In the genomic region with DNA sequence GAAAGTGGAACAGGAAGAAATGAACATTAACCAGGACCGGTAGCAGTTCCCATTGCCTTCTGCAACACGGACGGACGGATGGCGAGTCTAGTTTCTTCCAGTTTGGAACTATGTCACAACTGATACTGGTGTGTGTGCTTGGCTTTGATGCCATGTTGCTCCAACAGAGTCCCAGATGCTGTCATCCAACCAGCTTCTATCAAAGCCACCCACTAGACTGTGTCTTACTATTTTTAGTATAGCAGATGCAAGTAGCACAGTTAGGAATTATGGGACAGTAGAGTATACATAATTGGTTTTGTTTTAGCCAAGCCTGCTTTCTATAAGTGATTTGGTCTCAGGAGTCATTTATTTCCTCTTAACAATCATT, we compare ENCODE assay signal across 21 mouse cellular contexts. TPM values are rescaled to one million over a fixed set of nuclear protein-coding genes. Genes with fewer than 3 reads are reported as not detected.
A peak's percentile ranks its signal among the peaks of the same experiment; 100 is the strongest.
DNase-seq lines count a peak whose midpoint lies in the region; ATAC-seq and TF ChIP-seq lines count a peak whose summit lies in the region.
"Had no signal": no experiment of that assay in that cellular context is flagged by ENCODE, and none has a peak within 500 bp of the region (broad histone marks: within the 10 kb centered on the region; RNA-seq: fewer than 3 reads in every experiment).

No protein-coding gene starts in this region.

- H3K36me3 ChIP-seq in forebrain, postnatal 0 days (ENCODE audit: insufficient read depth), result no peaks in the 10 kb centered on the region
- no peaks in the 10 kb centered on the region for H3K36me3 ChIP-seq in forebrain, embryonic 16.5 days (ENCODE audit: control insufficient read depth, insufficient read depth)
- H3K36me3 ChIP-seq in kidney, embryonic 15.5 days, result no peaks in the 10 kb centered on the region
- H3K36me3 ChIP-seq in lung, embryonic 15.5 days, result no peaks in the 10 kb centered on the region
- H3K36me3 ChIP-seq in stomach, embryonic 15.5 days, result no peaks in the 10 kb centered on the region
- H3K36me3 ChIP-seq: embryonic facial prominence, embryonic 12.5 days; forebrain, embryonic 15.5 days; G1E; heart, embryonic 13.5 days had no signal

- no peaks in the 10 kb centered on the region for H3K27me3 ChIP-seq in forebrain, postnatal 0 days (ENCODE audit: insufficient read depth, low read length)
- 0 out of 2 replicates have a peak, but pooled peaks cover 2% of the 10 kb centered on the region for H3K27me3 ChIP-seq in forebrain, embryonic 16.5 days (replicated peaks; ENCODE audit: control insufficient read depth, insufficient read depth, low read length)
- no peaks in the 10 kb centered on the region for H3K27me3 ChIP-seq in kidney, embryonic 15.5 days
- H3K27me3 ChIP-seq in lung, embryonic 15.5 days, result peaks cover 22% of the 10 kb centered on the region; the same call in 1 of the 2 replicates
- H3K27me3 ChIP-seq in stomach, embryonic 15.5 days (replicated peaks), result no peaks in the 10 kb centered on the region
- H3K27me3 ChIP-seq: embryonic facial prominence, embryonic 12.5 days; forebrain, embryonic 15.5 days; heart, embryonic 13.5 days had no signal

- no peak overlapping the region for H3K4me2 ChIP-seq in forebrain, postnatal 0 days (ENCODE audit: low read depth)
- no peak overlapping the region for H3K4me2 ChIP-seq in forebrain, embryonic 16.5 days (ENCODE audit: low read length)
- H3K4me2 ChIP-seq in kidney, embryonic 15.5 days, result no peak overlapping the region
- no peak overlapping the region for H3K4me2 ChIP-seq in lung, embryonic 15.5 days
- no peak overlapping the region for H3K4me2 ChIP-seq in stomach, embryonic 15.5 days
- H3K4me2 ChIP-seq: embryonic facial prominence, embryonic 12.5 days; forebrain, embryonic 15.5 days; heart, embryonic 13.5 days had no signal

- no peak for DNase-seq in forebrain, postnatal 0 days
- no peak for DNase-seq in kidney, postnatal 14 days
- DNase-seq in lung, postnatal 10 days, result no peak
- no peak for DNase-seq in cerebellum, adult 8-10 months
- DNase-seq: adrenal gland, postnatal 10 days; B cell, adult 2 months; cerebellum, adult 11 months; cerebellum, adult 9-10 months; cerebellum, postnatal 25 days; gastrocnemius, postnatal 14 days; heart, adult 2 months; heart, postnatal 36 days had no signal

- no peak overlapping the region for H3K4me3 ChIP-seq in forebrain, postnatal 0 days (ENCODE audit: low read depth, low read length)
- no peak overlapping the region for H3K4me3 ChIP-seq in forebrain, embryonic 16.5 days (replicated peaks; ENCODE audit: low read length)
- H3K4me3 ChIP-seq in kidney, embryonic 15.5 days (replicated peaks), result no peak overlapping the region
- no peak overlapping the region for H3K4me3 ChIP-seq in lung, embryonic 15.5 days
- H3K4me3 ChIP-seq in stomach, embryonic 15.5 days (replicated peaks), result no peak overlapping the region
- H3K4me3 ChIP-seq: embryonic facial prominence, embryonic 12.5 days; forebrain, embryonic 15.5 days; heart, adult 2 months; heart, embryonic 13.5 days had no signal

- ATAC-seq in forebrain, postnatal 0 days, result 0 out of 2 replicates have a peak, but pooled peaks have one; percentile 25
- ATAC-seq in forebrain, embryonic 16.5 days, result no peak
- no peak for ATAC-seq in kidney, embryonic 15.5 days (replicated peaks; ENCODE audit: low FRiP score)
- peak; percentile 42; the same call in 1 of the 2 replicates for ATAC-seq in lung, embryonic 15.5 days (ENCODE audit: borderline replicate concordance, extremely low read depth, low FRiP score, low TSS enrichment)
- ATAC-seq in stomach, embryonic 15.5 days (ENCODE audit: insufficient read depth, low FRiP score, low read depth), result no peak
- ATAC-seq: CD4-positive, CD25-positive, alpha-beta regulatory T cell, adult 4 months; forebrain, embryonic 15.5 days had no signal

- 60% methylated on average over 5 of the region's 5 CpGs for WGBS in forebrain, postnatal 0 days
- 61% methylated on average over 5 of the region's 5 CpGs for WGBS in forebrain, embryonic 16.5 days
- WGBS in kidney, embryonic 15.5 days, result 52% methylated on average over 5 of the region's 5 CpGs
- WGBS in lung, embryonic 15.5 days, result 55% methylated on average over 5 of the region's 5 CpGs
- 43% methylated on average over 5 of the region's 5 CpGs for WGBS in stomach, embryonic 15.5 days

- H3K9ac ChIP-seq in forebrain, postnatal 0 days, result no peak overlapping the region
- no peak overlapping the region for H3K9ac ChIP-seq in forebrain, embryonic 16.5 days (replicated peaks; ENCODE audit: low read depth, low read length)
- H3K9ac ChIP-seq in kidney, embryonic 15.5 days, result no peak overlapping the region
- no peak overlapping the region for H3K9ac ChIP-seq in lung, embryonic 15.5 days
- no peak overlapping the region for H3K9ac ChIP-seq in stomach, embryonic 15.5 days
- H3K9ac ChIP-seq: embryonic facial prominence, embryonic 12.5 days; forebrain, embryonic 15.5 days; heart, embryonic 13.5 days had no signal

- no peaks in the 10 kb centered on the region for H3K9me3 ChIP-seq in forebrain, postnatal 0 days (ENCODE audit: low read length)
- H3K9me3 ChIP-seq in forebrain, embryonic 16.5 days (ENCODE audit: control insufficient read depth, low read length), result no peaks in the 10 kb centered on the region
- no peaks in the 10 kb centered on the region for H3K9me3 ChIP-seq in kidney, embryonic 15.5 days (replicated peaks)
- H3K9me3 ChIP-seq in lung, embryonic 15.5 days, result no peaks in the 10 kb centered on the region
- no peaks in the 10 kb centered on the region for H3K9me3 ChIP-seq in stomach, embryonic 15.5 days
- H3K9me3 ChIP-seq: embryonic facial prominence, embryonic 12.5 days; forebrain, embryonic 15.5 days; G1E; heart, embryonic 13.5 days had no signal

- no peak for TF ChIP-seq CTCF in forebrain, postnatal 0 days (IDR thresholded peaks at IDR 0.05; ENCODE audit: low read depth)

- no peak overlapping the region for H3K27ac ChIP-seq in forebrain, postnatal 0 days (ENCODE audit: low read depth, low read length)
- H3K27ac ChIP-seq in forebrain, embryonic 16.5 days (ENCODE audit: low read length), result no peak overlapping the region
- 0 out of 2 replicates have a peak overlapping the region, but pooled peaks have one; percentile 63 for H3K27ac ChIP-seq in kidney, embryonic 15.5 days
- 0 out of 2 replicates have a peak overlapping the region, but pooled peaks have one; percentile 4 for H3K27ac ChIP-seq in lung, embryonic 15.5 days
- H3K27ac ChIP-seq in stomach, embryonic 15.5 days, result peak overlapping the region; percentile 54; the same call in 1 of the 2 replicates
- H3K27ac ChIP-seq: embryonic facial prominence, embryonic 12.5 days; forebrain, embryonic 15.5 days; heart, adult 2 months had no signal

- no peaks in the 10 kb centered on the region for H3K4me1 ChIP-seq in forebrain, postnatal 0 days (ENCODE audit: insufficient read depth)
- H3K4me1 ChIP-seq in forebrain, embryonic 16.5 days (replicated peaks; ENCODE audit: control insufficient read depth, insufficient read depth, low read length), result no peaks in the 10 kb centered on the region
- H3K4me1 ChIP-seq in kidney, embryonic 15.5 days, result peaks cover 38% of the 10 kb centered on the region
- peaks cover 18% of the 10 kb centered on the region; the same call in 1 of the 2 replicates for H3K4me1 ChIP-seq in lung, embryonic 15.5 days
- H3K4me1 ChIP-seq in stomach, embryonic 15.5 days, result peaks cover 11% of the 10 kb centered on the region; the same call in 1 of the 2 replicates
- H3K4me1 ChIP-seq: embryonic facial prominence, embryonic 12.5 days had no signal

RNA-seq across cellular contexts. Expression of gene Aldh1a2, which starts 26.8 kb away (rescaled TPM):
- 19.2 and 26.9 TPM in 2 replicates for total RNA-seq in forebrain, postnatal 0 days (2014; rRNA removed)
- polyA plus RNA-seq in forebrain, postnatal 0 days (2015; fragmentation: Nextera tagmentation; extraction: Ambion mirVana), result 22.9 and 23.3 TPM in 2 replicates
- 13.1 and 20.0 TPM in 2 replicates for polyA plus RNA-seq in forebrain, embryonic 16.5 days (2015; fragmentation: Nextera tagmentation; extraction: Ambion mirVana)
- polyA plus RNA-seq in kidney, embryonic 15.5 days (2015; fragmentation: Nextera tagmentation; extraction: Ambion mirVana), result 323 and 326 TPM in 2 replicates
- polyA plus RNA-seq in lung, embryonic 15.5 days (2015; fragmentation: Nextera tagmentation; extraction: Ambion mirVana), result 30.6 and 37.3 TPM in 2 replicates
- polyA plus RNA-seq in stomach, embryonic 15.5 days (2015; fragmentation: Nextera tagmentation; extraction: Ambion mirVana), result 86.6 and 89.8 TPM in 2 replicates
- total RNA-seq: G1E had no signal
- polyA plus RNA-seq: CD4-positive, CD25-positive, alpha-beta regulatory T cell, adult 4 months; G1E had no signal

Comparison
In these comparisons a context has a peak if more than half of its experiments do, and no peak if none do; other contexts are left out.
1. ATAC-seq: peak in forebrain, postnatal 0 days (single experiment) and lung, embryonic 15.5 days (single experiment); none in forebrain, embryonic 16.5 days (single experiment), kidney, embryonic 15.5 days (single experiment) and stomach, embryonic 15.5 days (single experiment).
2. H3K27ac ChIP-seq: peak in kidney, embryonic 15.5 days (single experiment), lung, embryonic 15.5 days (single experiment) and stomach, embryonic 15.5 days (single experiment); none in forebrain, postnatal 0 days (single experiment) and forebrain, embryonic 16.5 days (single experiment).